Mouse (Mus musculus): ENCODE results near the gene Osbp. TPM values are rescaled to one million over a fixed set of nuclear protein-coding genes. Genes with fewer than 3 reads are reported as not detected.

The Osbp gene
- polyA plus RNA-seq, 1 experiment from 2014 or later: 6.7 TPM

Small RNA genes lying within 50 kb of the gene (microRNA-seq; reads per million reads assigned to microRNA genes)
- 8.1 reads per million, percentile 18 among the genes with 10 or more reads in this experiment for gene Mir6994

Other genes with a start within 250 kb of the Osbp start
- gene Gif, start 218.4 kb upstream of the Osbp start, polyA plus RNA-seq (2014; fragmentation: Nextera tagmentation; extraction: Ambion mirVana): not detected in 2 replicates
- gene Mrpl16, start 195.6 kb upstream of the Osbp start, polyA plus RNA-seq (2014; fragmentation: Nextera tagmentation; extraction: Ambion mirVana): 48.6 and 52.3 TPM in 2 replicates
- 6.0 and 6.4 TPM in 2 replicates for gene Stx3, start 146.5 kb upstream of the Osbp start, polyA plus RNA-seq (2014; fragmentation: Nextera tagmentation; extraction: Ambion mirVana)
- gene Olfr1417, start 126.7 kb upstream of the Osbp start, polyA plus RNA-seq (2014; fragmentation: Nextera tagmentation; extraction: Ambion mirVana): not detected in 2 replicates
- not detected in 2 replicates for gene Olfr1418, start 104.9 kb upstream of the Osbp start, polyA plus RNA-seq (2014; fragmentation: Nextera tagmentation; extraction: Ambion mirVana)
- gene Olfr1419, start 90.8 kb upstream of the Osbp start, polyA plus RNA-seq (2014; fragmentation: Nextera tagmentation; extraction: Ambion mirVana): not detected in 2 replicates
- not detected in 2 replicates for gene Olfr1420, start 79.4 kb upstream of the Osbp start, polyA plus RNA-seq (2014; fragmentation: Nextera tagmentation; extraction: Ambion mirVana)
- gene Patl1, start 53.5 kb upstream of the Osbp start, polyA plus RNA-seq (2014; fragmentation: Nextera tagmentation; extraction: Ambion mirVana): 24.7 and 25.7 TPM in 2 replicates
- gene Olfr1423, start 75.4 kb downstream of the Osbp start, polyA plus RNA-seq (2014; fragmentation: Nextera tagmentation; extraction: Ambion mirVana): not detected in 2 replicates
- gene Olfr1424, start 96.7 kb downstream of the Osbp start, polyA plus RNA-seq (2014; fragmentation: Nextera tagmentation; extraction: Ambion mirVana): not detected in 2 replicates
- gene Olfr1425, start 111.8 kb downstream of the Osbp start, polyA plus RNA-seq (2014; fragmentation: Nextera tagmentation; extraction: Ambion mirVana): not detected in 2 replicates
- gene Olfr1426, start 126.1 kb downstream of the Osbp start, polyA plus RNA-seq (2014; fragmentation: Nextera tagmentation; extraction: Ambion mirVana): not detected in 2 replicates
- gene Olfr1427, start 137.4 kb downstream of the Osbp start, polyA plus RNA-seq (2014; fragmentation: Nextera tagmentation; extraction: Ambion mirVana): not detected in 2 replicates
- not detected in 2 replicates for gene Olfr1428, start 150.0 kb downstream of the Osbp start, polyA plus RNA-seq (2014; fragmentation: Nextera tagmentation; extraction: Ambion mirVana)
- not detected in 2 replicates for gene Olfr76, start 157.3 kb downstream of the Osbp start, polyA plus RNA-seq (2014; fragmentation: Nextera tagmentation; extraction: Ambion mirVana)
- gene Olfr1555-ps1, start 204.2 kb downstream of the Osbp start, polyA plus RNA-seq (2014; fragmentation: Nextera tagmentation; extraction: Ambion mirVana): not detected in 2 replicates
- gene Olfr1431, start 234.7 kb downstream of the Osbp start, polyA plus RNA-seq (2014; fragmentation: Nextera tagmentation; extraction: Ambion mirVana): not detected in 2 replicates